9 mouse cellular contexts compared by ENCODE assay signal in the genomic region with DNA sequence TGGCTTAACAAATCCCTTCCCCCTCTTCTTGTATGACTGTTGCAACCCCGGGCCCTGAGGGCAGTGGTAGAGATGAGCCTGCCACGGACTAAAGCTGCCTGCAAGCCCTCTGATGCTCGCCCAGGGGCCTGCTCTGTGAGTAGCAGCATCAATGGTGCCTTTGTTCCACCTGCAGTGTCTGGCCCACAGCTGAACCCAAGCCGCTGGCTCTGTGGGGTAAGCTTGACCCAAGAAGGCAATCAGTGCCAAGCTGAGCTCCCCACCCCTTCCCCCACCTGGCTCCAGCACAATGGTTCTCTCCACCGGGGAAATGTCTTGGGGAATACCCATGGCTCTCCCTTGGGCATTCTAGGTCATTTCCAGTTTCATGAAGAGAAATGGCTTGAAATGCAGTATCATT.
DNase-seq lines count a peak whose midpoint lies in the region; ATAC-seq lines count a peak whose summit lies in the region.
"Had no signal": no experiment of that assay in that cellular context is flagged by ENCODE, and none has a peak within 500 bp of the region (broad histone marks: within the 10 kb centered on the region; RNA-seq: fewer than 3 reads in every experiment).

No protein-coding gene starts in this region.

- 57% methylated on average over 5 of the region's 5 CpGs for WGBS in hindbrain, embryonic 13.5 days
- 61% methylated on average over 5 of the region's 5 CpGs for WGBS in hindbrain, embryonic 14.5 days
- WGBS in neural tube, embryonic 13.5 days = 49% methylated on average over 5 of the region's 5 CpGs
- WGBS in limb, embryonic 12.5 days = 55% methylated on average over 5 of the region's 5 CpGs

- peaks cover 4% of the 10 kb centered on the region; the same call in 1 of the 2 replicates for H3K4me1 ChIP-seq in hindbrain, embryonic 13.5 days (replicated peaks)
- H3K4me1 ChIP-seq in hindbrain, embryonic 14.5 days (replicated peaks; ENCODE audit: control insufficient read depth, insufficient read depth, low read length) = no peaks in the 10 kb centered on the region; the same call in 1 of the 2 replicates
- peaks cover 8% of the 10 kb centered on the region; the same call in 1 of the 2 replicates for H3K4me1 ChIP-seq in neural tube, embryonic 13.5 days (replicated peaks)
- peaks cover 7% of the 10 kb centered on the region for H3K4me1 ChIP-seq in limb, embryonic 12.5 days (replicated peaks)

- no peaks in the 10 kb centered on the region for H3K9me3 ChIP-seq in hindbrain, embryonic 13.5 days
- no peaks in the 10 kb centered on the region for H3K9me3 ChIP-seq in hindbrain, embryonic 14.5 days (ENCODE audit: control insufficient read depth, low read length)
- no peaks in the 10 kb centered on the region for H3K9me3 ChIP-seq in neural tube, embryonic 13.5 days
- H3K9me3 ChIP-seq in limb, embryonic 12.5 days = no peaks in the 10 kb centered on the region

- H3K4me2 ChIP-seq in hindbrain, embryonic 13.5 days = no peak overlapping the region
- H3K4me2 ChIP-seq in hindbrain, embryonic 14.5 days (replicated peaks) = no peak overlapping the region
- no peak overlapping the region for H3K4me2 ChIP-seq in neural tube, embryonic 13.5 days
- no peak overlapping the region for H3K4me2 ChIP-seq in limb, embryonic 12.5 days

- no peak overlapping the region for H3K27ac ChIP-seq in hindbrain, embryonic 13.5 days
- no peak overlapping the region for H3K27ac ChIP-seq in hindbrain, embryonic 14.5 days
- H3K27ac ChIP-seq in neural tube, embryonic 13.5 days (replicated peaks) = no peak overlapping the region
- no peak overlapping the region for H3K27ac ChIP-seq in limb, embryonic 12.5 days

- H3K36me3 ChIP-seq in hindbrain, embryonic 13.5 days = no peaks in the 10 kb centered on the region
- no peaks in the 10 kb centered on the region for H3K36me3 ChIP-seq in hindbrain, embryonic 14.5 days (replicated peaks; ENCODE audit: control insufficient read depth, insufficient read depth)
- no peaks in the 10 kb centered on the region for H3K36me3 ChIP-seq in neural tube, embryonic 13.5 days
- H3K36me3 ChIP-seq in limb, embryonic 12.5 days = no peaks in the 10 kb centered on the region

- no peak overlapping the region for H3K9ac ChIP-seq in hindbrain, embryonic 13.5 days
- no peak overlapping the region for H3K9ac ChIP-seq in hindbrain, embryonic 14.5 days
- H3K9ac ChIP-seq in neural tube, embryonic 13.5 days = no peak overlapping the region
- no peak overlapping the region for H3K9ac ChIP-seq in limb, embryonic 12.5 days (replicated peaks)

- H3K4me3 ChIP-seq in hindbrain, embryonic 13.5 days = no peak overlapping the region
- H3K4me3 ChIP-seq in hindbrain, embryonic 14.5 days (replicated peaks; ENCODE audit: low read length) = no peak overlapping the region
- no peak overlapping the region for H3K4me3 ChIP-seq in neural tube, embryonic 13.5 days
- no peak overlapping the region for H3K4me3 ChIP-seq in limb, embryonic 12.5 days (replicated peaks)

- 0 out of 2 replicates have a peak, but pooled peaks have one; percentile 36 for ATAC-seq in hindbrain, embryonic 13.5 days (ENCODE audit: low FRiP score)
- ATAC-seq in hindbrain, embryonic 14.5 days (ENCODE audit: low FRiP score) = no peak
- ATAC-seq in neural tube, embryonic 13.5 days (ENCODE audit: low read depth) = 0 out of 2 replicates have a peak, but pooled peaks have one; percentile 23
- ATAC-seq in limb, embryonic 12.5 days (ENCODE audit: insufficient number of reproducible peaks, insufficient read depth, low FRiP score, low TSS enrichment, low read depth) = 0 out of 2 replicates have a peak, but pooled peaks have one; percentile 26
- ATAC-seq: lung, postnatal 0 days had no signal

- H3K27me3 ChIP-seq in hindbrain, embryonic 13.5 days = no peaks in the 10 kb centered on the region
- no peaks in the 10 kb centered on the region for H3K27me3 ChIP-seq in hindbrain, embryonic 14.5 days (ENCODE audit: control insufficient read depth, insufficient read depth, low read length)
- no peaks in the 10 kb centered on the region for H3K27me3 ChIP-seq in neural tube, embryonic 13.5 days
- peaks cover 29% of the 10 kb centered on the region for H3K27me3 ChIP-seq in limb, embryonic 12.5 days

- DNase-seq in hindbrain, embryonic 14.5 days (ENCODE audit: low spot score) = no peak
- no peak for DNase-seq in neural tube, embryonic 10.5 days (ENCODE audit: extremely low spot score, low spot score)
- DNase-seq in embryo, embryonic 11 days = peak; percentile 48
- no peak for DNase-seq in testis, postnatal 14 days (ENCODE audit: low spot score)
- DNase-seq: gastrocnemius, postnatal 14 days had no signal
